Mouse (Mus musculus) cortical plate, adult 2 months (tissue): ENCODE measurements around the gene Bicd2.

Experiments used
- CTCF ChIP-seq: fragments of 200-500 bp; IDR thresholded peaks from 2 replicates; pipeline ENCODE4 v1.5.1; 2011; ENCODE audit warnings: mild to moderate bottlenecking, control low read depth, low read length; ENCODE audit not compliant: insufficient read depth; ENCODE audit errors: extremely low read depth
- POLR2A ChIP-seq: fragments of 200-500 bp; IDR thresholded peaks from 2 replicates; pipeline ENCODE4 v1.6.1; 2011; ENCODE audit warnings: mild to moderate bottlenecking, low read length, control low read depth; ENCODE audit not compliant: insufficient read depth; ENCODE audit errors: extremely low read depth

DNA sequence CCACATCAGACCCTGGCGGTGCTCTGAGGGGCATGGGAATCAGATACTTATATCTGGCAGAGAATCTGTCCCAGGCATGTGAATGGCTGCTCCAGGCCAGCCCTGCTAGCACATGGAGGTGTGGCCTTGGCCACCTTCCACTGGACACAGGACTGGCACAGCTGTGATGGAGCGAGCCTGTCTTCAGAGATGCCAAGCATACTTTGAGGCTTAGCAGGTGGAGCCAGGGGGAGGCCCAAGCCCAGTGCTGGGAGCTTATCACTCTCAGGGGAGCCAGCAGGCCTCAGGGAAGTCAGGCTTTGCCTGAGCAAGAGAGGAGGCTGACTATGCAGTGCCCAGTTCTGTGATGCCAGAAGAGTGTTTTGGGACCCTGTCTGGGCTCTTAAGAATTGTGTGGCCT lies 4.1 kb downstream of the Bicd2 start:
- no peak for TF ChIP-seq CTCF
- no peak for TF ChIP-seq POLR2A
